Mouse (Mus musculus) liver, embryonic 13.5 days (tissue): Measurements from ENCODE around the gene Ssx2ip. TPM values are rescaled to one million over a fixed set of nuclear protein-coding genes. Genes with fewer than 3 reads are reported as not detected.
"Not testable (repeated sequence)": the region's sequence is repeated elsewhere in the genome, so short reads cannot be mapped to it uniquely, and the experiment has no call there.

ENCODE experiments used
- ATAC-seq: fragments of 200-750 bp; cut with Nextera tagmentation; 2 replicates; pipeline ENCODE4 v1.8.0; 2017; ENCODE audit warnings: low read depth, mild to moderate bottlenecking, moderate number of reproducible peaks, moderate library complexity
- DNase-seq: peaks from one replicate; pipeline ENCODE4 v3.0.0; 2022
- H3K27ac ChIP-seq: fragments of 300-500 bp; sonication (generic); 2 replicates; pipeline ENCODE4 v1.5.1; 2015; ENCODE audit warnings: moderate library complexity, mild to moderate bottlenecking, inconsistent platforms
- H3K27me3 ChIP-seq: fragments of 300-500 bp; sonication (generic); 2 replicates; pipeline ENCODE4 v1.6.1; 2015; ENCODE audit warnings: mild to moderate bottlenecking, inconsistent platforms
- H3K36me3 ChIP-seq: fragments of 300-500 bp; sonication (generic); 2 replicates; pipeline ENCODE4 v1.6.1; 2015; ENCODE audit warnings: mild to moderate bottlenecking, inconsistent platforms
- H3K4me1 ChIP-seq: fragments of 300-500 bp; sonication (generic); replicated peaks from 2 replicates; pipeline ENCODE4 v1.6.1; 2015; ENCODE audit warnings: inconsistent platforms
- H3K4me2 ChIP-seq: fragments of 300-500 bp; sonication (generic); 2 replicates; pipeline ENCODE4 v1.6.1; 2015; ENCODE audit warnings: inconsistent platforms, mild to moderate bottlenecking, moderate library complexity
- H3K4me3 ChIP-seq: fragments of 300-500 bp; sonication (generic); replicated peaks from 2 replicates; pipeline ENCODE4 v1.5.1; 2015; ENCODE audit warnings: mild to moderate bottlenecking, inconsistent platforms
- H3K9ac ChIP-seq: fragments of 300-500 bp; sonication (generic); 2 replicates; pipeline ENCODE4 v1.6.1; 2015; ENCODE audit warnings: mild to moderate bottlenecking, inconsistent platforms
- H3K9me3 ChIP-seq: fragments of 300-500 bp; sonication (generic); replicated peaks from 2 replicates; pipeline ENCODE4 v1.6.1; 2016; ENCODE audit warnings: inconsistent platforms
- WGBS: fragments of 180-500 bp; shearing (Covaris S2); methylation state at CpG from one replicate; pipeline ENCODE4 v1.1.7; 2015; ENCODE audit not compliant: insufficient replicate concordance; 5-methylcytosine and 5-hydroxymethylcytosine counted together
- polyA plus RNA-seq: library from polyadenylated mRNA; unstranded; fragments of >200 nt; fragmentation: Nextera tagmentation; extraction: Ambion mirVana; gene quantifications from 2 replicates; pipeline ENCODE4 v1.2.1, GENCODE M21; 2015

Gene Ssx2ip
- polyA plus RNA-seq, 1 experiment from 2014 or later = 105 TPM

DNA sequence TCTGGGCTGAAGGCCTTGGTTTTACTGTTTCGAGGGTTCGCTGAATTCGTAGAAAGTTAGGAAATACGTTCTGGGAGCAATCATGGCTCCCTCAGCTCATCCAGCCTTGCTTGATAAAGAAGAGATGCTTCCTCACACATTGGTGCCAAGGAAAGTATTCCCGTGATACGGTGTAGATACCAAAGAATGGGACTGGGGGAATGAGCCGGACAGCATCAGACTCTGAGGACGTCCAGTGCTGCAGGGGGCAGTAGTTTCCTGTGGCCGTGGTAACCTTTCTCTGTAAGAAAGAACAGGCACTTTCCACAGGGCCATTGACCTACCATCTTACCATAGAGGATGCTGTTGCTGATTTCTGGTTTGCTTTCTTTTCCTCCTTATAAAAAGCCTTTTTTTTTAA is 15.1 kb downstream of the Ssx2ip start:
- no peaks in the 10 kb centered on the region for H3K9me3 ChIP-seq
- H3K4me2 ChIP-seq = no peak overlapping the region
- DNase-seq (no peak), ATAC-seq (no peak)
- H3K4me1 ChIP-seq = peaks cover 35% of the 10 kb centered on the region
- no peak overlapping the region for H3K4me3 ChIP-seq
- no peak overlapping the region for H3K27ac ChIP-seq
- H3K27me3 ChIP-seq = no peaks in the 10 kb centered on the region
- WGBS = 85% methylated on average over 9 of the region's 9 CpGs
- peaks cover 96% of the 10 kb centered on the region for H3K36me3 ChIP-seq
- H3K9ac ChIP-seq = no peak overlapping the region

DNA sequence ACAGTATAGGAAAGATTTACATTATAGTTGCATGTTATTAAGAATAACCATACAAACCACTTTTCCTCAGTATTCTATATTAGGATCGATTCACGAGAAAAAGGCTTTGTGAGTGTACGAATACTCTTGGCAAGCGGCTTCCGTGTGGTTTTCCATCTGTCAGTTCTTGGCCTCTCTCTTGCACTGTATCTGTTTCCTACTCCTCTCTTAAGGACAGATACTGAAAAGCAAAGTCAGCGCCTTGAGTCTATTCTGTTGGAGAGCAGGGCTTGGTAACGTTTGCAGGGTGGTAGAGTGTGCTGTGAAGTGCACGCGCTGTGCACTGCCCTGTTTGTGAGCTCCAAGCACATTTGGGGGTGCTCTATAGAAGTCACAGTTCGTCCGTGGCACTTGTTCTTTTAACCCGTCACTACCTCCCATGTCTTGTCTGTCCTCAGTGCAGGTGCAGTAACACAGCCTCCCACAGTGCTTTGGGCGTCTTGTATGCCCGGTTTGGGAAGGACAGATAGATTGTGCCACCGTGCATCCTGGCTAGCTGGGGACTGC is 15.6 kb downstream of the Ssx2ip start:
- no peak overlapping the region for H3K4me2 ChIP-seq
- no peak overlapping the region for H3K4me3 ChIP-seq
- H3K36me3 ChIP-seq = peaks cover 96% of the 10 kb centered on the region
- DNase-seq (no peak), ATAC-seq (no peak)
- no peaks in the 10 kb centered on the region for H3K9me3 ChIP-seq
- no peak overlapping the region for H3K9ac ChIP-seq
- H3K4me1 ChIP-seq = peaks cover 29% of the 10 kb centered on the region
- WGBS = 81% methylated on average over 15 of the region's 15 CpGs
- H3K27me3 ChIP-seq = no peaks in the 10 kb centered on the region
- H3K27ac ChIP-seq = no peak overlapping the region

DNA sequence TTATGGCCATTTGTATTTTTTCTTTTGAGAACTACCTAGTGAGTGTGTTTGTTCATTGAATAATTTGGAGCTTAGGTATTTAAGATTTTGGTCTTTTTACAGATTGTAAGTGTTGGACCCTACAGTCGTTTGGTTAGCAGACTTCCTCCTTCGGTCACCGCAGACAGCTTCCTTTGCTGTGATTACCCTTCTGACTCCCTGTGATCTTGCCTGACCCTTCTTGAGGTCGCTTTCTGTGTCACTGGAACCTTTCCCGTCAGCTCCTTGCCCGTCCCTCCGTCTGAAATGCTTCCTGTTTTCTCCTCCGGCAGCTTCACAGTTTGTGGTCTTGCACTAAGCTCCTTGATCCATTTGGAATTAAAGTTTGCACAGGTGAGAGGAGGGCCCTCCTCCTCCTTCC is 17.3 kb downstream of the Ssx2ip start:
- no peak overlapping the region for H3K27ac ChIP-seq
- H3K4me2 ChIP-seq = no peak overlapping the region
- 45% methylated on average over 8 of the region's 8 CpGs for WGBS
- no peak overlapping the region for H3K4me3 ChIP-seq
- no peaks in the 10 kb centered on the region for H3K9me3 ChIP-seq
- H3K9ac ChIP-seq = no peak overlapping the region
- H3K36me3 ChIP-seq = peaks cover 91% of the 10 kb centered on the region
- peaks cover 21% of the 10 kb centered on the region for H3K4me1 ChIP-seq
- ATAC-seq = no peak
- no peaks in the 10 kb centered on the region for H3K27me3 ChIP-seq
- no peak for DNase-seq

DNA sequence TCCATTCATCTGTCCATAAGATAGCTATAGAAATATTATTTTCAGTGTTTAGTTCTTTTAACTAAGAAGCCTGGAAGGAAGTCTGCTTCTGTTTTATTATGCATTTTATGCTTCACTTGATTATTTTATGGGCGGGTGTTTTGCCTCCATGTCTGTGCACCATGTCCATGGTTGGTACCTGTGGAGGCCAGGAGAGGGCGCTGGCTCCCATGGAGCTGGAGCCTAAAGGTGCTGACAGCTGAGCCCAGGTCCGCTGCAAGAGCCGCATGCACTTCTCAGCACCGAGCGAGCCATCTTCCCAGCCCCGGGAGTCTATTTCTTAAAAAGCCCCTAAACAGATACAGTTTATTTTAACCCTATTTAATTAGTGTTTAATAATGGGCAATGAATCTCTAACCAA is 19.3 kb downstream of the Ssx2ip start:
- H3K36me3 ChIP-seq = peaks cover 92% of the 10 kb centered on the region
- no peaks in the 10 kb centered on the region for H3K9me3 ChIP-seq
- DNase-seq (no peak), ATAC-seq (no peak)
- H3K9ac ChIP-seq = no peak overlapping the region
- no peak overlapping the region for H3K27ac ChIP-seq
- no peak overlapping the region for H3K4me3 ChIP-seq
- WGBS = 84% methylated on average over 7 of the region's 7 CpGs
- no peaks in the 10 kb centered on the region for H3K27me3 ChIP-seq
- H3K4me2 ChIP-seq = no peak overlapping the region
- H3K4me1 ChIP-seq = peaks cover 13% of the 10 kb centered on the region; the same call in 1 of the 2 replicates

DNA sequence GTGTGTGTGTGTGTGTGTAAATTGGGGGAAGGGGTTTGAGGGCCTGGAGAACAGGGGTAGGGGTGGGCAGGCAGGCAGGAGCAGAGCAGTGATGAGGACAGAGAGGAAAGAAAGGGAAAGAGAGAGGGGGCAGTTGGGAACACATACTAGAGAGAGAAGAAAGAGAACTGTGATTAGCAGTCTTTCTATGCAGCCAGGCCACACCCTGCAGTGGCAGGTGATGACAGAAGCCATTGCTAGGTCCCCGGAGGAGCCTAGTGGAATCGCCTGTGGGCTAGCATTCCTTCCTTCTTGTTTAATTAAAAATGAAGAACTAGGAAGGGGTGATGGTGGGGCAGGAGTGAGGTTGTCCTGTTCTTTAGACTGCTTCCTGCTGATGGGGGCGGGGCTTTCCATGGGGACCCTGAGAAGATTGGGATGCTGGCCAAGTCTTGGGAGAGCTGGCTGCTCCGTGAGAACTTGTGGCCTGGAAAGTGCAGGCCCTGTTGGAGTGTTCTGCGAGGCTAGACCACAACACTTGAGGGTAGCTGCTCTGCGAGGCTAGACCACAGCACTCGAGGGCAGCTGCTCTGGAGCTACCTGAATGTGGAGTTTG is 20.0 kb downstream of the Ssx2ip start:
- ATAC-seq = no peak
- Histone ChIP-seq H3K27me3 (no peaks in the 10 kb centered on the region), H3K9ac (no peak overlapping the region), H3K4me1 (peaks cover 13% of the 10 kb centered on the region; the same call in 1 of the 2 replicates), H3K27ac (no peak overlapping the region), H3K4me2 (no peak overlapping the region), H3K36me3 (peaks cover 92% of the 10 kb centered on the region), H3K9me3 (no peaks in the 10 kb centered on the region), H3K4me3 (no peak overlapping the region)
- no peak for DNase-seq
- WGBS = 84% methylated on average over 7 of the region's 7 CpGs

DNA sequence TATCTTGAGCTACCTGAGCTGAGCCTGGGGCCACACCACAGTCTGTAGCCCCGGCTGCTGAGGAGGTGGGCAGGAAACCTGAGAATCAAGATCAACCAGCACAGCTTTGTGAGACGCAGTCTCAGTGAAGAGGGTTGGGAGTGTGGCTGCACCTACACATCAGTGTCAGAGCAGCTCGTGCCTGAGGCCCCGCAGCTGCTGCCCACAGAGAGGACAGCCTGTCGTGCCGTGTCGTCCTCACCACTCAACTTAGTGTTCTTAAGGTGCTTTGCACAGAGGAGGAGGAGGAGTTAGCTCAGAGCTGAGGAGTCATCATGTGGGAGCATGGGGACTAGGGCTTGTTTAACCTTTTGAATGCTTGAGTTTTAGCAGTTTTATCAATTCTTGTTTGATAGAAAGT is 21.5 kb downstream of the Ssx2ip start:
- no peaks in the 10 kb centered on the region for H3K9me3 ChIP-seq
- peaks cover 8% of the 10 kb centered on the region; the same call in 1 of the 2 replicates for H3K4me1 ChIP-seq
- no peak for DNase-seq
- H3K4me3 ChIP-seq = no peak overlapping the region
- H3K36me3 ChIP-seq = peaks cover 92% of the 10 kb centered on the region
- H3K27me3 ChIP-seq = no peaks in the 10 kb centered on the region
- no peak for ATAC-seq
- no peak overlapping the region for H3K9ac ChIP-seq
- WGBS = 88% methylated on average over 7 of the region's 7 CpGs
- no peak overlapping the region for H3K27ac ChIP-seq
- no peak overlapping the region for H3K4me2 ChIP-seq

DNA sequence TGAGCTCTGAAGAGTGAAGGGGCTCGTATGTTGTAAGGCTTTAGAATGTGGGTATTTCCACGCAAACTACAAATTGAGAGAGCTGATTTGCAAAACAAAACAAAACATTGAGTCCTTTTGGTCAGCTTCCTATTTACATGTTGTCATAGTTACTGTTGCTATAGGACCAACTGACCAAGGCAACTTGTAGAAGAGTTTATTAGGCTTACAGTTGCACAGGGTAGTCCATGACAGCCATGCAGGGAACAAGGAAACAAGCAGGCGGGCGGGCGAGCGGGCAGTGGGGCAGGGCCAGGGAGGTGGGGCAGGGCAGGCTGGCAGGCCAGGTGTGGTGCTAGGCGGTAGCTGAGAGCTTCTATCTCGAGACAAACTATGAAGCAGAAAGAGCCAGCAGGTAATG is 22.0 kb downstream of the Ssx2ip start:
- H3K9ac ChIP-seq = no peak overlapping the region
- H3K4me2 ChIP-seq = no peak overlapping the region
- ATAC-seq (no peak), DNase-seq (no peak)
- H3K9me3 ChIP-seq = no peaks in the 10 kb centered on the region
- peaks cover 12% of the 10 kb centered on the region; the same call in 1 of the 2 replicates for H3K4me1 ChIP-seq
- no peaks in the 10 kb centered on the region for H3K27me3 ChIP-seq
- no peak overlapping the region for H3K4me3 ChIP-seq
- WGBS = 91% methylated on average over 8 of the region's 8 CpGs
- H3K36me3 ChIP-seq = peaks cover 92% of the 10 kb centered on the region
- no peak overlapping the region for H3K27ac ChIP-seq

DNA sequence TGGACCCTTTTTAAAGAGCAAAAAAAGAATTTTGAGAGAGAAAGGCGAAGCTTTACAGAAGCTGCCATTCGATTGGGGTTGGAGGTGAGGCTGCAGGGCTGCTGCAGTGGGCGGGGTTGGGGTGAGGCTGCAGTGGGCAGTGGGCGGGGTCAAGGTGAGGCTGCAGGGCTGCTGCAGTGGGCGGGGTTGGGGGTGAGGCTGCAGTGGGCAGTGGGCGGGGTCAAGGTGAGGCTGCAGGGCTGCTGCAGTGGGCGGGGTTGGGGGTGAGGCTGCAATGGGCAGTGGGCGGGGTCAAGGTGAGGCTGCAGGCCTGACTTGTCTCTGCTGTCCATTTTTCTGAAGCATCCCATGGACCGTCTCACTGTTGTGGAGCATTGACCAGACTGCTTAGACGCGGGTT is 28.6 kb downstream of the Ssx2ip start:
- Histone ChIP-seq H3K4me1 (peaks cover 16% of the 10 kb centered on the region), H3K36me3 (peaks cover 100% of the 10 kb centered on the region)
- H3K4me2 ChIP-seq, H3K27me3 ChIP-seq, H3K9me3 ChIP-seq, H3K9ac ChIP-seq, DNase-seq, H3K4me3 ChIP-seq, H3K27ac ChIP-seq: not testable (repeated sequence)
- 78% methylated on average over 11 of the region's 11 CpGs for WGBS
- ATAC-seq = 0 out of 2 replicates have a peak, but pooled peaks have one; percentile 17

DNA sequence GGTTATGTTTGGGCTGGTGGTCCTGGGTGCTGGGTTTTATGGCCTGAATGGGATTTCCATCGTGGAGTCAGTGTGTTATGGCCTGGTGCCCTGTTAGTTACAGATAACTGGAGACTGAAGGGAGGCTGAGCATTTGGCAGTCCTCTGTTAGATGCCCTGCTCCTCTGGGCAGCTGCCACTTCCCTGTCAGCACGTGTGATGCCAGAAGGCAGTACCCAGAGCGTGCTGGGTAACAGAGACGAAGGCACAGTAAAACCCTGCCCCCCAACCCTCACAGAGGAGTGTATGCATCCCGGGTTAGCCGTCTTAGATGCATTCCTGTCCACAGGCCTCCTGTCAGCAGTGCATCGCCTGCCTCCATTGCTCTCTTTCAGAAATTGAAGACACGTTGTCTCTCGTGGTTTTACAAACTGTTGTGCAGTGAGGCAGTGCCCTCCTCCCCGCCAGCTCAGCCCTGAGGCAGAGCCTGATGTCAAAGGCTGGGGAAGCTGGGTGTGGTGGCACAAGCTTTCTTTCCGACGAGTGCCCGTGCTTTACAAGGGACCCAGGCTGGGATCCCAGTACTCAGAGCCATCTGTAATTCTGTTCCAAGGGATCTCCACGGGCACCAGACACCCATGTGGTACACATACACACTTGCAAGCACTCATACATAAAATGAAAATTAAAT is 29.4 kb downstream of the Ssx2ip start:
- no peak overlapping the region for H3K9ac ChIP-seq
- H3K4me1 ChIP-seq = peaks cover 16% of the 10 kb centered on the region
- WGBS = 88% methylated on average over 14 of the region's 14 CpGs
- H3K36me3 ChIP-seq = peaks cover 100% of the 10 kb centered on the region
- no peaks in the 10 kb centered on the region for H3K9me3 ChIP-seq
- no peak overlapping the region for H3K4me2 ChIP-seq
- H3K27me3 ChIP-seq = no peaks in the 10 kb centered on the region
- no peak overlapping the region for H3K27ac ChIP-seq
- peak; percentile 12; the same call in 1 of the 2 replicates for ATAC-seq
- H3K4me3 ChIP-seq = no peak overlapping the region
- DNase-seq = no peak

DNA sequence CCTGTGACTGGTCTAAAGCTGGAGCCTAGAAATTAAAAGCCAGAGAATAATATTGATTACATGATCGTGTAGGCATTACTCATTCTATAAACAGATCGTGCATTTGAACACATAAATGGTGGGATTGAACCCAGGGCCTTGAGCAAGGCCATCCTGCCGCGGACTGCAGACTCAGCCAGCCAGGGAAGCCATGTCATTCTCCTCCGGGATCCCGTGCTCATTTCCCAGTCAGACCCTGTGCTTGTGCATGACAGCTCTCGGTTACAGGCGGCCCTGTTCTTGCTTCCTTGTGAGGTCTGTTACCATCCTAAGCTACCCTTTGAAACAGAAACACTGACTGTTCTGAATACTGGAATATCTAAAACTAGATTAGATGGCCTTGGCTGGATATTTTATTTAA is 30.2 kb downstream of the Ssx2ip start:
- DNase-seq = no peak
- WGBS = 91% methylated on average over 8 of the region's 8 CpGs
- peaks cover 16% of the 10 kb centered on the region for H3K4me1 ChIP-seq
- no peaks in the 10 kb centered on the region for H3K27me3 ChIP-seq
- H3K9ac ChIP-seq = no peak overlapping the region
- no peak overlapping the region for H3K27ac ChIP-seq
- H3K4me3 ChIP-seq = no peak overlapping the region
- ATAC-seq = no peak
- H3K4me2 ChIP-seq = no peak overlapping the region
- no peaks in the 10 kb centered on the region for H3K9me3 ChIP-seq
- peaks cover 99% of the 10 kb centered on the region for H3K36me3 ChIP-seq

DNA sequence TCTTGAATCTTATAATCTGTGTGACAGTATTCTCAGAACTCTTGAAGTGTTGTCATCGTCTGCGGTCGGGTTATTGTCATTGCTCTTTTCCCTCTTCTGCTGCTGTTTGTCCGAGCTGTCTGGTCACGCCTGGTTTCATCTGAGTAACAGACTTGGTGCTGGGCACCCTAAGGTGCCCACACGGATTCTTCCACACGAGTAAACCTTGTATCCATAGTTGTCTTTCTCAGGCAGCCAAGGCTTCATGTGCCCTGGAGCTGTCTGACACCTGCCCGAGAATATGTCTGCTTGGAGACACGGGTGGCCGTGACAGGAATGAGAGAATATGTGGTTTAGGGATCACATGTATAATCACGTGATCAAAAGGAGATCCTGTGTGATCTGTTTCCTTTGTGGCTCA is 31.1 kb downstream of the Ssx2ip start:
- no peak overlapping the region for H3K9ac ChIP-seq
- H3K27ac ChIP-seq = no peak overlapping the region
- no peak overlapping the region for H3K4me2 ChIP-seq
- WGBS = 88% methylated on average over 11 of the region's 11 CpGs
- H3K4me1 ChIP-seq = peaks cover 16% of the 10 kb centered on the region
- H3K9me3 ChIP-seq = no peaks in the 10 kb centered on the region
- no peaks in the 10 kb centered on the region for H3K27me3 ChIP-seq
- ATAC-seq (no peak), DNase-seq (no peak)
- no peak overlapping the region for H3K4me3 ChIP-seq
- H3K36me3 ChIP-seq = peaks cover 99% of the 10 kb centered on the region

DNA sequence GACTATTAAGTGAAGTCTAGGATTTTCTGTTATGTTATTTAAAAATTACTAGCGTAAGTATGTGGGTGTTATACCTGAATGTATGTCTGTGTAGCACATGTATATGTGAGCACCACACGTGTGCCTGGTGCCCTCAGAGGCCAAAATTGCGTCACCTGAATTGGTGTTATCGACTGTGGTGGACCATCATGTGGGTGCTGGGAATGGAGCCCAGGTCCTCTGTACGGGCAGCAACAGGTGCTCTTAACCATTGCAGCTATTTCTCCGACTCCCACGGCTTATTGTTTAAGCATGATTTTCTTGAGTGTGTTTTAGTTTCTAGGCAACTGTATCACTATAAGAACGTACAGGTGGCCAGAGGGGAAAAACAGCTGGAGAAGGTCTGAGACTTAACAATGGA is 31.7 kb downstream of the Ssx2ip start:
- H3K27me3 ChIP-seq = no peaks in the 10 kb centered on the region
- no peak overlapping the region for H3K4me2 ChIP-seq
- no peaks in the 10 kb centered on the region for H3K9me3 ChIP-seq
- WGBS = 93% methylated on average over 8 of the region's 8 CpGs
- H3K27ac ChIP-seq = no peak overlapping the region
- ATAC-seq (no peak), DNase-seq (no peak)
- no peak overlapping the region for H3K4me3 ChIP-seq
- H3K4me1 ChIP-seq = peaks cover 12% of the 10 kb centered on the region
- peaks cover 97% of the 10 kb centered on the region for H3K36me3 ChIP-seq
- H3K9ac ChIP-seq = no peak overlapping the region
